Mouse (Mus musculus): Measurements from ENCODE around the gene Ppih. TPM values are rescaled to one million over a fixed set of nuclear protein-coding genes. Genes with fewer than 3 reads are reported as not detected.

Gene Ppih
- polyA plus RNA-seq, 1 experiment from 2014 or later: 42.4 TPM

DNA sequence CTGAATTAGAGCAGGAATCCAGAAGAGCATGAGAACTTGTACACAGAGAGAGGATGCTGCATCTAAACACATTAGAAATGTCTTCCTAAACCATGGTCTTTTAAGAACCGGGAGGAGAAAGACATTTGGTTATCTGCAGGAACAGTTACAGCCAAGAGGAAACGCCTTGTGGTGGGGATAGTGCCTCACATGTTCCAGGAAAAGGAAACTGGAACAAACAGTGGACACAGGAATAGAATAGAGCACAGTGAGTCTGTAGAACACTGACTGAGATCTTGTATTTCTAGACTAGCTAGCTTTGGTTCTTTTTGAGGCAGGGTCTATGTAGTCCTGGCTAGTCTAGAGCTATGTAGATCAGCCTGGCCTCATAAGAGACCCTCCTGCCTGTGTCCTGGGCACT, 45.1 kb downstream of the Ppih start:
- no peak overlapping the region for H3K9ac ChIP-seq (ENCODE audit: low read depth, low read length)
- WGBS: 93% methylated on average over 2 of the region's 2 CpGs
- no peaks in the 10 kb centered on the region for H3K4me1 ChIP-seq (ENCODE audit: control insufficient read depth, insufficient read depth, low read depth, low read length)
- H3K4me3 ChIP-seq (ENCODE audit: low read length): no peak overlapping the region
- H3K27ac ChIP-seq (ENCODE audit: low read depth, low read length): no peak overlapping the region
- ATAC-seq: no peak
- H3K27me3 ChIP-seq (replicated peaks; ENCODE audit: control insufficient read depth, insufficient read depth, low read length): no peaks in the 10 kb centered on the region
- H3K9me3 ChIP-seq (ENCODE audit: control insufficient read depth, low read length): no peaks in the 10 kb centered on the region
- H3K4me2 ChIP-seq (ENCODE audit: low read length): no peak overlapping the region
- peaks cover 57% of the 10 kb centered on the region for H3K36me3 ChIP-seq (ENCODE audit: control insufficient read depth, insufficient read depth, low read length)

DNA sequence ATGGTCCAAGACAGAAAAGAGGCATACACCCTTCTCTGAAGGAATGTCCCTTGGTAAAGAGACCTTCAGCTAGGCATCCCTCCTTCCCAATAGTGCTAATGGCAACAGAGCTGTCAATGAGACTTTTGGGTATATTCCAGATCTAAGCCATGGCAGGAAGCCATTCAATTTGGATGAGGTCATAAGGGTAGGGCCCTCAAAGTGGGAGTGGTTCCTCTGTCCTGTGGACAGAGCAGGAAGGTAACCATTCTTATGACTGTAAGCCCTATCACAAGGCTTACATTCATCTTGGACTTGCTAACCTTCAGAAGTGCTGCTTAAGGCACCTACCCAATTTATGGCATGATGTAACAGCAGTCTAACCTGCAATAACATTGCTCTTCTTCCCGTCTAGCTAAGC, 45.7 kb downstream of the Ppih start:
- H3K36me3 ChIP-seq (ENCODE audit: control insufficient read depth, insufficient read depth, low read length): peaks cover 58% of the 10 kb centered on the region
- H3K4me1 ChIP-seq (ENCODE audit: control insufficient read depth, insufficient read depth, low read depth, low read length): no peaks in the 10 kb centered on the region
- no peak overlapping the region for H3K9ac ChIP-seq (ENCODE audit: low read depth, low read length)
- ATAC-seq: no peak
- H3K27ac ChIP-seq (ENCODE audit: low read depth, low read length): no peak overlapping the region
- no peak overlapping the region for H3K4me2 ChIP-seq (ENCODE audit: low read length)
- no peaks in the 10 kb centered on the region for H3K27me3 ChIP-seq (replicated peaks; ENCODE audit: control insufficient read depth, insufficient read depth, low read length)
- no peaks in the 10 kb centered on the region for H3K9me3 ChIP-seq (ENCODE audit: control insufficient read depth, low read length)
- WGBS: 86% methylated on average over 1 of the region's 1 CpGs
- H3K4me3 ChIP-seq (ENCODE audit: low read length): no peak overlapping the region

DNA sequence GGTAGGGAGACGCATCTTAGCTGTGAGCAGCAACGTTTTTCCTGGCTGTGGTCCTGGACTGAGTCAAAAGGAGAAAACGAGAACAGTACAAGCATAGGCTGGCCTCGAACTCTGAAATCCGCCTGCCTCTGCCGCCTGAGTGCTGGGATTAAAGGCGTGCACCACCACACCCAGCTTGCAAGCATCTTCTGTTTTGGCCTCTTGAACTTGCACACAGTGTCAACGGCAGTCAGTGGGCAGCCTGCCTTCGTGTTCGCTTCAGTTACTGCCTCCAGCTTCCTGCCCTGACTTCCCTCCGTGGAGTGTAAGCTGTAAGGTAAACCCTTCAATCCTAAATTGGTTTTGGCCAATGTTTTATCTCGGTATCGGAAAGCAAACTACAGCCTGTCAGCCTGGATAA, 53.7 kb downstream of the Ppih start:
- Histone ChIP-seq H3K36me3 (ENCODE audit: control insufficient read depth, insufficient read depth, low read length) (peaks cover 16% of the 10 kb centered on the region), H3K4me1 (ENCODE audit: control insufficient read depth, insufficient read depth, low read depth, low read length) (no peaks in the 10 kb centered on the region), H3K27me3 (replicated peaks; ENCODE audit: control insufficient read depth, insufficient read depth, low read length) (no peaks in the 10 kb centered on the region), H3K9me3 (ENCODE audit: control insufficient read depth, low read length) (no peaks in the 10 kb centered on the region), H3K9ac (ENCODE audit: low read depth, low read length) (no peak overlapping the region), H3K4me2 (ENCODE audit: low read length) (no peak overlapping the region), H3K4me3 (ENCODE audit: low read length) (no peak overlapping the region), H3K27ac (ENCODE audit: low read depth, low read length) (no peak overlapping the region)
- ATAC-seq: no peak
- 79% methylated on average over 13 of the region's 13 CpGs for WGBS

DNA sequence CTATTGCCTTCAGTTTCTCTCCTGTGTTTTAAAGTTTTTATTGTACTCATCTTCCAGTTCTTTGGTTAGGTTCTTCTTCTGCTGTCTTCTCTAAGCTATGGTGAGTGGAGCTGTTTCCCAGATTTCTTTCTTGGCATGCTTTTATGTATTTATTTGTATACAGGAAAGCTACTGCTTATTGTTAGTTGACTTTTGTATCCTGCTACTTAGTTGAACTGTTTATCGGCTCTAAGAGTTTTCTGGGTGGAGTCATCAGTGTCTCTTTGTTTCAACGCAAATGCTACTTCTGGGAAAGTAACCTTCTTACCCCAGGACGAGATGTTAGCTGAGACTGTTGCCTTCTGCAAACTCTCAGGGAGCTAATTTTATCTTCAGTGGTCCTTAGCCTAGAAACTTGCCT, 56.9 kb downstream of the Ppih start:
- Histone ChIP-seq H3K4me1 (ENCODE audit: control insufficient read depth, insufficient read depth, low read depth, low read length) (no peaks in the 10 kb centered on the region), H3K27me3 (replicated peaks; ENCODE audit: control insufficient read depth, insufficient read depth, low read length) (no peaks in the 10 kb centered on the region), H3K9me3 (ENCODE audit: control insufficient read depth, low read length) (no peaks in the 10 kb centered on the region), H3K36me3 (ENCODE audit: control insufficient read depth, insufficient read depth, low read length) (no peaks in the 10 kb centered on the region), H3K27ac (ENCODE audit: low read depth, low read length) (no peak overlapping the region), H3K9ac (ENCODE audit: low read depth, low read length) (no peak overlapping the region), H3K4me2 (ENCODE audit: low read length) (no peak overlapping the region), H3K4me3 (ENCODE audit: low read length) (no peak overlapping the region)
- ATAC-seq: no peak
- 77% methylated on average over 3 of the region's 3 CpGs for WGBS

DNA sequence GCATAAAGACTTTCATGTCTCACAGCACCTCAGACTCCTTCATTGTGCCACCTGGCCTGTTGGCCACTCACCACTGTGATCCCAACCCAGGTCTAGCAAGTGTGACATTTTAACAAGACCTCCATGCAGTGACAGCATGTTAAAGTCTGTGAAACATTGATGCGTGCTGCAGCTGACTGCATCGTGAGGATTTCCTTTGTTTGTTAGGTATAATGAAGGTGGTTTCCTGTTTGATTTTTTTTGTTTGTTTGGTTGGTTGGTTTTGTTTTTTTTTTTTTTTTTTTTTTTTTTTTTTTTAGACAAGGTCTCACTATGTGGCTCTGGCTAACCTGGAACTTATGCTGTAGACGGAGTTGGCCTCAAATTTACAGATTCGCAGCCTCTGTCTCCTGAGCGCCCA, 57.9 kb downstream of the Ppih start:
- Histone ChIP-seq H3K9ac (ENCODE audit: low read depth, low read length) (no peak overlapping the region), H3K36me3 (ENCODE audit: control insufficient read depth, insufficient read depth, low read length) (no peaks in the 10 kb centered on the region), H3K4me3 (ENCODE audit: low read length) (no peak overlapping the region), H3K4me1 (ENCODE audit: control insufficient read depth, insufficient read depth, low read depth, low read length) (no peaks in the 10 kb centered on the region), H3K27me3 (replicated peaks; ENCODE audit: control insufficient read depth, insufficient read depth, low read length) (no peaks in the 10 kb centered on the region), H3K4me2 (ENCODE audit: low read length) (no peak overlapping the region), H3K9me3 (ENCODE audit: control insufficient read depth, low read length) (no peaks in the 10 kb centered on the region), H3K27ac (ENCODE audit: low read depth, low read length) (no peak overlapping the region)
- no peak for ATAC-seq
- WGBS: 94% methylated on average over 5 of the region's 5 CpGs

DNA sequence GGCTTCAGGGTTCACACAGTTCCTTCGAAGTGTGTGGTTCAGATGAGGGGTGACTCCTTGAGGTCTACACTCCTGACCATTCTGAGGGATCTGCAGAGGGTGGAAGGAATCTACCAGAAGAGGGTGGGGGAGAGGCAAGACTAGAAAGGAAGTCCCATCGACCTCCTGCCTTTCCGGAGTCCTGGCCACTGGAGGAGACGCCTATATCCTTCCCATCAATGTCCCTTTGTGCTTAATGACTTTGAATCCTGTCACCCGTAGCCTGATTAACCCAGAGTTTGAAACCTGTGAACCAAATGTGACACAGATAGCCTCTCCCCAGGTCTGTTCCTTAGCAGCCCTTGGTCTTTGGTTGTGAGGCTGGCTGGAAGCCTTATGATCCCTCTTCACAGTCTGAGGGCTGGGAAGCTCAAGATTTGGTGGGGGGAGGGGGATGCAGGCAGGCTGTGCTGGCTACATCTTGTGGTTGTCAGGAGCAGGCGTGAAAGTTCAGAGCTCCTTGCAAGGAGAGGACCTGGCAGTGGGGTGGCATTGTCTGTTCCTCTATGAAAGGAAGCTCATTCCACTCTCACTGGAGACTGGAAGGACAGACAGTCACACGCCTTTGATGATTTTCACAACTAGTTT, 59.1 kb downstream of the Ppih start:
- WGBS: 69% methylated on average over 7 of the region's 7 CpGs
- ATAC-seq: no peak
- Histone ChIP-seq H3K4me3 (ENCODE audit: low read length) (no peak overlapping the region), H3K27ac (ENCODE audit: low read depth, low read length) (no peak overlapping the region), H3K27me3 (replicated peaks; ENCODE audit: control insufficient read depth, insufficient read depth, low read length) (no peaks in the 10 kb centered on the region), H3K9ac (ENCODE audit: low read depth, low read length) (no peak overlapping the region), H3K4me2 (ENCODE audit: low read length) (no peak overlapping the region), H3K36me3 (ENCODE audit: control insufficient read depth, insufficient read depth, low read length) (no peaks in the 10 kb centered on the region), H3K4me1 (ENCODE audit: control insufficient read depth, insufficient read depth, low read depth, low read length) (no peaks in the 10 kb centered on the region), H3K9me3 (ENCODE audit: control insufficient read depth, low read length) (no peaks in the 10 kb centered on the region)

DNA sequence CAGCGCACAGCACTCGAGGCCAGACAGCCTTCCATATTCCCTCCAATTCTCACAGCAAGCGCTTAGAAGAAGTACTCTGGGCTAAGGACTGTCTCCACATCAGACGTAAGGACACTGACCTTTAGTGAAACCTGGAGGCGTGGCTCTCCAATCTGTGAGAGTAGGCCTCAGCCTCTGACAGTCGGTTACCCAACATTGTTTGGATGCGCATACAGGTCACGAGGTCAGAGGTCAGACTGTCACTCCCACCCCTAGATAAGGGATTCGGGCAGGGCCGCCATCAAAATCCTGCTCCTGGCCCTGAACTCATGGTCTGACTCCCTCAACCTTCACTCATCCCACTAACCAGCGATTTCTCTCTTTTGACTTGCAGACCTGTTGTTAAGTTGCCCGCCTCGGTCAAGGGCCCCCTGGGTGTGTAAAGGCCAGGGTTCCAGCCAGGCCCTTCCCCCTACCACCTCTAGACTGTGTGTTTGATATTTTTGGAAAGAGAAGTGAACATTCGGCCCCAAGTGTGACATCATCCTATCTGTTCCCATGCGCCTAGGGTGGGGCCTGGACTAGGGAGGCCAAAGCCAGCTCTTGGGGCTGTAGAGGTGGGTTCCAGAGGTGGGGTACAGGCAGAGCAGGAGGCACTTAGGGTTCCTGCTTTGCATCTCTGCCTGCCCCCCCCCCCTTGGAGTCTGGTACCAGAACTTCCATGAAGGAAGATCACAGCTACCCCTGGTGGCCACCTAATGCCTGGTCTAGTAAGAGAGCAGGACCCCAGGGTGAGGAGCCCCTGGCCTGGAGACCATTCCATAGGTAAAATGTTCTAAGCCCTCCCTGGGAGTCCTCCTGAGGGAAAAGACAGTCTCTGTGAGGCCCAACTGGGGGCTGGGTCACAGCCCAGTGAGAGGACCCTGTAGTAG, 60.7 kb downstream of the Ppih start:
- no peaks in the 10 kb centered on the region for H3K36me3 ChIP-seq (ENCODE audit: control insufficient read depth, insufficient read depth, low read length)
- no peaks in the 10 kb centered on the region for H3K27me3 ChIP-seq (replicated peaks; ENCODE audit: control insufficient read depth, insufficient read depth, low read length)
- no peak overlapping the region for H3K4me2 ChIP-seq (ENCODE audit: low read length)
- H3K9ac ChIP-seq (ENCODE audit: low read depth, low read length): no peak overlapping the region
- no peak for ATAC-seq
- no peak overlapping the region for H3K4me3 ChIP-seq (ENCODE audit: low read length)
- no peak overlapping the region for H3K27ac ChIP-seq (ENCODE audit: low read depth, low read length)
- H3K4me1 ChIP-seq (ENCODE audit: control insufficient read depth, insufficient read depth, low read depth, low read length): peaks cover 6% of the 10 kb centered on the region; the same call in 1 of the 2 replicates
- H3K9me3 ChIP-seq (ENCODE audit: control insufficient read depth, low read length): no peaks in the 10 kb centered on the region
- 80% methylated on average over 15 of the region's 15 CpGs for WGBS

DNA sequence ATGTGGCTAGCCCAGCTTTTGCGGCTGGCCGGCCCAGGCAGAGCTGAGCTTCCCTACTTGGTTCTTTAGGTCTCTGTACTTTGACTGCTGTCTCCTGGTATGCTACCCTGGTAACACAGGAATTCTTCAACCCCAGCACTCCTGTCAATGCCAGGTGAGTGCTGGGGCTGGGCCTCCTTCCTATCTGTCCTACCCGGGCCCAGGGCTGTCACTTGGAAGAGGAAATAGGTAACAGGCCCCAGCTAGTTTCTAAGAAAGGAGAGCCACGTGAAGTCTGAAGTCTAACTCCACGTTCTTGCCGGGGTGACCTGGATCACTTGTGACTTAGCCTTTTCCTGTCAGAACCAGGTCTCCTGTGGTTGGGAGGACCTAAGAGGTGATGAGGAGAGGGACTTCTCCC, 63.3 kb downstream of the Ppih start:
- Histone ChIP-seq H3K27me3 (replicated peaks; ENCODE audit: control insufficient read depth, insufficient read depth, low read length) (no peaks in the 10 kb centered on the region), H3K4me3 (ENCODE audit: low read length) (no peak overlapping the region), H3K4me1 (ENCODE audit: control insufficient read depth, insufficient read depth, low read depth, low read length) (peaks cover 15% of the 10 kb centered on the region), H3K27ac (ENCODE audit: low read depth, low read length) (no peak overlapping the region), H3K9ac (ENCODE audit: low read depth, low read length) (no peak overlapping the region), H3K36me3 (ENCODE audit: control insufficient read depth, insufficient read depth, low read length) (no peaks in the 10 kb centered on the region), H3K9me3 (ENCODE audit: control insufficient read depth, low read length) (no peaks in the 10 kb centered on the region), H3K4me2 (ENCODE audit: low read length) (no peak overlapping the region)
- ATAC-seq: no peak
- 78% methylated on average over 6 of the region's 6 CpGs for WGBS

DNA sequence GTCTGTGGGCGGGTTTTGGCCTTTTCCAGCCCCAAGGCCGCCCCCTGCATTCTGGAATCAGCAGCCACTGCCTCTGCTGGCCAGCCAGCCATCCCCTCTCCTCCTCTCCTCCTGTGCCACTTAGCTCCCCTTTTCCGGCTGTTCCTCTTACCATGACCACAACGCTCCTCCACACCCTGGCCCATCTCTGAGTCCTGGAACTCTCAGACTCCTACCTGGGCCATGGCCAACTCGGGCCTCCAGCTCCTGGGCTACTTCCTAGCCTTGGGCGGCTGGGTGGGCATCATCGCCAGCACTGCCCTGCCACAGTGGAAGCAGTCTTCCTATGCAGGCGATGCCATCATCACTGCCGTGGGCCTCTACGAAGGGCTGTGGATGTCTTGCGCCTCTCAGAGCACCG, 65.0 kb downstream of the Ppih start, which contains the start of gene Cldn19:
Gene Cldn19, plus strand, starts transcription at position 64 of the 400 bp plus-strand sequence.
- no peaks in the 10 kb centered on the region for H3K27me3 ChIP-seq (replicated peaks; ENCODE audit: control insufficient read depth, insufficient read depth, low read length)
- H3K4me2 ChIP-seq (ENCODE audit: low read length): no peak within 1 kb of the TSS
- peaks cover 15% of the 10 kb centered on the region for H3K4me1 ChIP-seq (ENCODE audit: control insufficient read depth, insufficient read depth, low read depth, low read length)
- 0 out of 2 replicates have a peak within 1 kb of the TSS, but pooled peaks have one; percentile 20 for H3K9ac ChIP-seq (ENCODE audit: low read depth, low read length)
- H3K9me3 ChIP-seq (ENCODE audit: control insufficient read depth, low read length): no peaks in the 10 kb centered on the region
- 0 out of 2 replicates have a peak within 1 kb of the TSS, but pooled peaks have one; percentile 12 for H3K27ac ChIP-seq (ENCODE audit: low read depth, low read length)
- WGBS: 71% methylated on average over 12 of the region's 12 CpGs
- no peaks in the 10 kb centered on the region for H3K36me3 ChIP-seq (ENCODE audit: control insufficient read depth, insufficient read depth, low read length)
- no peak within 1 kb of the TSS for H3K4me3 ChIP-seq (ENCODE audit: low read length)
- ATAC-seq: no peak

Data from hindbrain, embryonic 16.5 days (tissue).